Mouse (Mus musculus) retina, adult 2 months (tissue): Measurements from ENCODE around the gene Mrfap1.
A peak's percentile ranks its signal among the peaks of the same experiment; 100 is the strongest.

ENCODE experiments used
- DNase-seq: peaks from one replicate; pipeline ENCODE4 v3.0.0-alpha.2; 2012; ENCODE audit warnings: low read depth, low spot score

Gene Mrfap1

GRCm38 (mm10) chr5:36786052-36786451, 10.5 kb downstream of the Mrfap1 start:
- DNase-seq = no peak

GRCm38 (mm10) chr5:36779512-36779911, 17.1 kb downstream of the Mrfap1 start:
- no peak for DNase-seq

- DNase-seq = no peak
Observed at GRCm38 (mm10) chr5:36778901-36779300, 17.7 kb downstream of the Mrfap1 start.

GRCm38 (mm10) chr5:36777186-36777585, 19.4 kb downstream of the Mrfap1 start:
- no peak for DNase-seq

- no peak for DNase-seq
Observed at GRCm38 (mm10) chr5:36776021-36776575, 20.5 kb downstream of the Mrfap1 start.

- no peak for DNase-seq
Observed at GRCm38 (mm10) chr5:36775317-36775716, 21.3 kb downstream of the Mrfap1 start.

- no peak for DNase-seq
Observed at GRCm38 (mm10) chr5:36772586-36772985, 24.0 kb downstream of the Mrfap1 start.

GRCm38 (mm10) chr5:36769603-36770002, 27.0 kb downstream of the Mrfap1 start:
- no peak for DNase-seq

GRCm38 (mm10) chr5:36766958-36767703, 29.4 kb downstream of the Mrfap1 start:
- no peak for DNase-seq

- no peak for DNase-seq
Observed at GRCm38 (mm10) chr5:36759848-36760247, 36.7 kb downstream of the Mrfap1 start.

- no peak for DNase-seq
Observed at GRCm38 (mm10) chr5:36757033-36757432, 39.5 kb downstream of the Mrfap1 start.

- no peak for DNase-seq
Observed at GRCm38 (mm10) chr5:36750119-36751078, 46.2 kb downstream of the Mrfap1 start.

GRCm38 (mm10) chr5:36748536-36749061, 48.0 kb downstream of the Mrfap1 start, which contains the start of gene Bloc1s4:
Gene Bloc1s4 (minus strand): TSS chr5:36748650.
- DNase-seq = peak; percentile 89

GRCm38 (mm10) chr5:36747794-36748535, 48.6 kb downstream of the Mrfap1 start:
- no peak for DNase-seq

- no peak for DNase-seq
Observed at GRCm38 (mm10) chr5:36747071-36747470, 49.5 kb downstream of the Mrfap1 start.
